Mouse (Mus musculus) ES-E14 (cell line): ENCODE measurements around the gene Mrpl54. TPM values are rescaled to one million over a fixed set of nuclear protein-coding genes. Genes with fewer than 3 reads are reported as not detected.

Experiments
- DNase-seq: peaks from one replicate; pipeline ENCODE4 v3.0.0-alpha.2; 2013; ENCODE audit warnings: low read depth, low spot score
- H3K27ac ChIP-seq: 2 replicates; pipeline ENCODE4 v1.5.1; 2012; ENCODE audit warnings: low read depth, mild to moderate bottlenecking, low read length, moderate library complexity, mixed read lengths; ENCODE audit not compliant: poor library complexity, insufficient read depth, severe bottlenecking
- H3K36me3 ChIP-seq: 2 replicates; pipeline ENCODE4 v1.6.1; 2012; ENCODE audit warnings: mild to moderate bottlenecking, low read length, moderate library complexity, mixed read lengths; ENCODE audit not compliant: control insufficient read depth, poor library complexity, insufficient read depth, severe bottlenecking
- H3K4me1 ChIP-seq, 2 experiments: fragments of 150-350 bp in 1 of 2; sonication (generic) in 1 of 2; 2 replicates each; pipeline ENCODE4 v1.6.1; 2012; ENCODE audit warnings: low read length in 2 of 2, mild to moderate bottlenecking in 1 of 2, mixed read lengths in 1 of 2; ENCODE audit not compliant: control insufficient read depth in 2 of 2, insufficient read depth in 2 of 2, poor library complexity in 1 of 2
- H3K4me3 ChIP-seq, 2 experiments: fragments of 150-350 bp in 1 of 2; sonication (generic) in 1 of 2; 2 replicates each; pipeline ENCODE4 v1.5.1; 2012; ENCODE audit warnings: low read length in 2 of 2, low read depth in 1 of 2, mild to moderate bottlenecking in 1 of 2, mixed read lengths in 1 of 2; ENCODE audit not compliant: insufficient read depth in 1 of 2, poor library complexity in 1 of 2, severe bottlenecking in 1 of 2
- H3K9ac ChIP-seq: 2 replicates; pipeline ENCODE4 v1.6.1; 2012; ENCODE audit warnings: low read depth, mild to moderate bottlenecking, low read length, mixed read lengths; ENCODE audit not compliant: poor library complexity, insufficient read depth, severe bottlenecking
- H3K9me3 ChIP-seq: fragments of 150-350 bp; sonication (generic); 2 replicates; pipeline ENCODE4 v1.6.1; 2012; ENCODE audit warnings: low read depth, mild to moderate bottlenecking, low read length; ENCODE audit not compliant: control insufficient read depth, insufficient read depth
- CHD2 ChIP-seq: IDR thresholded peaks from 2 replicates; pipeline ENCODE4 v1.6.1; 2014; ENCODE audit warnings: mild to moderate bottlenecking, low read depth, low read length, inconsistent platforms
- HCFC1 ChIP-seq: IDR thresholded peaks from 2 replicates; pipeline ENCODE4 v1.6.1; 2012; ENCODE audit warnings: low read length, inconsistent platforms, borderline replicate concordance; ENCODE audit not compliant: insufficient read depth
- MAFK ChIP-seq: IDR thresholded peaks from 2 replicates; pipeline ENCODE4 v1.6.1; 2014; ENCODE audit warnings: mild to moderate bottlenecking, low read depth, low read length, inconsistent platforms; ENCODE audit not compliant: insufficient read depth
- ZC3H11A ChIP-seq: IDR thresholded peaks from 2 replicates; pipeline ENCODE4 v1.6.1; 2012; ENCODE audit warnings: low read depth, mild to moderate bottlenecking, inconsistent platforms, low read length, borderline replicate concordance
- ZNF384 ChIP-seq: IDR thresholded peaks from 2 replicates; pipeline ENCODE4 v1.6.1; 2012; ENCODE audit warnings: low read depth, low read length, inconsistent platforms
- in situ Hi-C, 2 experiments: fragments of 600-800 bp; cut with MboI; formaldehyde crosslinking; loops; one replicate each; pipeline ENCODE4 v1.15.1; 2025; ENCODE audit warnings: low sequenced_read_pairs in 2 of 2, inconsistent platforms in 1 of 2; ENCODE audit not compliant: unreplicated experiment in 2 of 2
- total RNA-seq: library from RNA; depleted of rRNA; stranded (reverse); fragments of 300-350 nt; gene quantifications from 2 replicates; pipeline ENCODE4 v1.2.3, GENCODE M21; 2012

Mrpl54 gene
- total RNA-seq, 1 experiment, result 138 TPM

GRCm38 (mm10) chr10:81286586-81286985, 19.9 kb upstream of the Mrpl54 start:
- H3K4me1 ChIP-seq, result peaks cover 2 to 31% of the 10 kb centered on the region in 2 experiments
- no peak overlapping the region for H3K9ac ChIP-seq
- H3K9me3 ChIP-seq, result no peaks in the 10 kb centered on the region
- no peak for DNase-seq
- H3K36me3 ChIP-seq, result no peaks in the 10 kb centered on the region
- no peak overlapping the region for H3K4me3 ChIP-seq
- no peak overlapping the region for H3K27ac ChIP-seq
- TF ChIP-seq HCFC1, result no peak
- no peak for TF ChIP-seq CHD2
- TF ChIP-seq ZC3H11A, result no peak
- no peak for TF ChIP-seq MAFK
- TF ChIP-seq ZNF384, result no peak
- in situ Hi-C loops, result no loop called here

GRCm38 (mm10) chr10:81285694-81286450, 19.1 kb upstream of the Mrpl54 start:
- TF ChIP-seq ZNF384, result peak; percentile 7; the same call in 1 of the 2 replicates
- no peak for TF ChIP-seq CHD2
- TF ChIP-seq MAFK, result no peak
- peak; percentile 70; the same call in 1 of the 2 replicates for TF ChIP-seq HCFC1
- peak; percentile 85 for DNase-seq
- Histone ChIP-seq H3K27ac (no peak overlapping the region; the same call in 1 of the 2 replicates), H3K4me1 (peaks cover 0 to 30% of the 10 kb centered on the region in 2 experiments; a peak in 2 of 4 replicates), H3K4me3 (peak overlapping the region; percentile 65 to 67), H3K9ac (peak overlapping the region; percentile 61), H3K36me3 (no peaks in the 10 kb centered on the region; the same call in 1 of the 2 replicates), H3K9me3 (no peaks in the 10 kb centered on the region)
- in situ Hi-C loops, result no loop called here

GRCm38 (mm10) chr10:81284719-81285118, 18.0 kb upstream of the Mrpl54 start:
- TF ChIP-seq ZNF384, result no peak
- TF ChIP-seq HCFC1, result no peak
- no peak for TF ChIP-seq CHD2
- TF ChIP-seq ZC3H11A, result no peak
- no peak for TF ChIP-seq MAFK
- in situ Hi-C loops, result no loop called here
- no peaks in the 10 kb centered on the region for H3K9me3 ChIP-seq
- peak overlapping the region; percentile 16 for H3K27ac ChIP-seq
- H3K36me3 ChIP-seq, result peaks cover 6% of the 10 kb centered on the region; the same call in 1 of the 2 replicates
- peaks cover 0 to 37% of the 10 kb centered on the region in 2 experiments; a peak in 2 of 4 replicates for H3K4me1 ChIP-seq
- H3K9ac ChIP-seq, result peak overlapping the region; percentile 42; the same call in 1 of the 2 replicates
- H3K4me3 ChIP-seq, result peak overlapping the region; percentile 65 to 67
- no peak for DNase-seq

- peak overlapping the region; percentile 65 to 67; a peak in 3 of 4 replicates for H3K4me3 ChIP-seq
- H3K27ac ChIP-seq, result peak overlapping the region; percentile 13; the same call in 1 of the 2 replicates
- in situ Hi-C loops, result no loop called here
- TF ChIP-seq ZNF384 (no peak), MAFK (no peak), HCFC1 (no peak), ZC3H11A (no peak), CHD2 (no peak)
- H3K9ac ChIP-seq, result peak overlapping the region; percentile 42
- peaks cover 0 to 40% of the 10 kb centered on the region in 2 experiments; a peak in 2 of 4 replicates for H3K4me1 ChIP-seq
- H3K36me3 ChIP-seq, result peaks cover 6% of the 10 kb centered on the region; the same call in 1 of the 2 replicates
- DNase-seq, result no peak
- H3K9me3 ChIP-seq, result no peaks in the 10 kb centered on the region
These were observed 17.5 kb upstream of the Mrpl54 start for GRCm38 (mm10) chr10:81284189-81284588.
